Mouse (Mus musculus): ENCODE measurements around the gene Zfp947. TPM values are rescaled to one million over a fixed set of nuclear protein-coding genes. Genes with fewer than 3 reads are reported as not detected.
"Not testable (repeated sequence)": the region's sequence is repeated elsewhere in the genome, so short reads cannot be mapped to it uniquely, and the experiment has no call there.

Zfp947 gene
- 0.15 TPM in 2 replicates for polyA plus RNA-seq (2012; rRNA removed)

DNA sequence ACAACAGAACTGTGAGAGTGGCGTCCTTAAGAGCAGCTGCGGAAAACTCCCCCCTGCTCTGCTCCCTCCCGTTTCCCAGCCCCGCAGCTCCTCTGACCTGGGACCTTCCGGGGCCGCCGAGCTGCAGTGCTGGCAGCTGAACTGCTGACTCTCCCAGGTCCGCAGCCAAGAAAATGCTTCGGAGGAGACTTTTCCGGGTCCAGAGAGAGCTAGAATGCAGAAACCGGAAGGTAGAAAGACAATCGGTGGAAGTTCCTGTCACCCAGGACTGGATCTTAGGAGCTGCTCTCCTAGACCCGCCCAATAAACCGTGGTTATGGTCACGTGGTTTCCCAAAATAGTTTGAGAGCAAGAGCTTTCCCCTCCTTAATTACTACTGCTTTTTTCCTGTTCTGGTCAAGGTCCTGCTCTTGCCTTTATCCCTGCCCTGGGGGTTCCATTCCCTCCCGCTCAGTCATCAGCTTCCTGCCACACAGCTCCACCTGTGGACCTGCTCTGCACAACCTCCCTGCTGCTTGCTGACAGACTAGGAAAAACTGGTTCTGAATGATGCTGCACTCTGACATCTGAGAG lies at the start of gene Zfp947:
TSS of gene Zfp947 (minus strand) at position 469 of the 573 bp plus-strand sequence.
- DNase-seq (ENCODE audit: low read depth, low spot score) = peak; percentile 35
- 2% methylated on average over 16 of the region's 16 CpGs for WGBS

GRCm38 (mm10) chr17:22165304-22165703 lies 686 bp downstream of the Zfp947 start:
- 6% methylated on average over 3 of the region's 3 CpGs for WGBS
- not testable (repeated sequence) for DNase-seq (ENCODE audit: low read depth, low spot score)

DNA sequence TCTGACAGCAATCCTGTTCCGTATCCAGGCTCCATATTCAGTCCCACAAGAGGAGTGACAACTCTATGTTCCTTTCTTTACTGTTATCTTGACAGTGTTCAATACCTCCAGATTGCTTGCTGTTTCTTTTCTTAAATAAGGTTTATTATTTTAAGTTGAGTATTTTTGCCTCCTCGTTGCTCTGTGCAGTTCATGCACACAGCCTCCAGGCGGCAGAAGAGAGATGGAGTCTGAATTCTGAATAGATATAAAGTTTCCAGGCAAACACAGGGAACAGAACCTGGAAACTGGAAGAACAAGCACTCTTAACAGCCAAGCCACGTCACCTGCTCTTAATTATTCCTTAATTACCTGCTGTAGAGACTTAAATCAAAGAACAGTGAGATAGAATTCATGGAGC lies 12.0 kb downstream of the Zfp947 start:
- DNase-seq (ENCODE audit: low read depth, low spot score) = not testable (repeated sequence)
- 56% methylated on average over 3 of the region's 4 CpGs for WGBS

GRCm38 (mm10) chr17:22118770-22119169 lies 47.2 kb downstream of the Zfp947 start:
- no peak for DNase-seq (ENCODE audit: low read depth, low spot score)

Other genes with a start within 250 kb of the Zfp947 start
- gene Zfp942, start 203.7 kb downstream of the Zfp947 start, polyA plus RNA-seq (2012; rRNA removed) = 0.88 and 2.1 TPM in 2 replicates
- gene Zfp943, start 203.6 kb downstream of the Zfp947 start, polyA plus RNA-seq (2012; rRNA removed) = 1.7 and 4.5 TPM in 2 replicates
- gene Zfp994, start 59.4 kb upstream of the Zfp947 start, polyA plus RNA-seq (2012; rRNA removed) = 0.42 and 0.48 TPM in 2 replicates
- 0.74 and 1.0 TPM in 2 replicates for gene CT030661.1, start 148.6 kb upstream of the Zfp947 start, polyA plus RNA-seq (2012; rRNA removed)
- gene Zfp944, start 195.2 kb upstream of the Zfp947 start, polyA plus RNA-seq (2012; rRNA removed) = 1.7 and 3.0 TPM in 2 replicates
- 0.41 and 0.88 TPM in 2 replicates for gene Zfp758, start 195.3 kb upstream of the Zfp947 start, polyA plus RNA-seq (2012; rRNA removed)

Measured in large intestine, adult 2 months (tissue).